Mouse (Mus musculus): ENCODE data around the gene Map1a.

DNA sequence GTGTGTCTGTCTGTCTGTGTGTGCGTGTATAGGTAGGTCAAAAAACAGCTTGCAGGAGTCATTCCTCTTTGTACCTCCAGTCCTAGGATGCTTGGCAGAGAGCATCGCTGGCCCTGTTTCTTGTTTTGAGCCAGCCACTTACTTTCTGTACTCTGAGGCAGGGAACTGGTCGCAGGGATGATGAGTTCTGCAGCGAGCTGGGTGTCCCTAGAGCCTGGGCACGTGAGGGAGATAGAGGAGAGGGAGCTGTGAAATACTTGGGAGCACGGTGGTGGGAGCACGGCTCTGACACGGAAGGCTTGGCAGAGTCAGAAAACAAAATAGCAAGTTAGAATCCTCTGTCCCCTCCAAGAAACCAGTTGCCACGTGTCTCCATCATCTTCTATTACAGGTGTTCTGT, 8.3 kb downstream of the Map1a start:
- TF ChIP-seq MAZ (IDR thresholded peaks at IDR 0.05; ENCODE audit: low read depth, low read length) (no peak), MAFK (IDR thresholded peaks at IDR 0.05; ENCODE audit: borderline replicate concordance, low read depth, low read length) (no peak), TBP (IDR thresholded peaks at IDR 0.05; ENCODE audit: low read depth, low read length) (no peak)
